Mouse (Mus musculus): ENCODE data around the gene Zfp866. TPM values are rescaled to one million over a fixed set of nuclear protein-coding genes. Genes with fewer than 3 reads are reported as not detected.
A peak's percentile ranks its signal among the peaks of the same experiment; 100 is the strongest.

Gene Zfp866
- total RNA-seq, 2 experiments from 2014 or later, result 14.4 to 16.2 TPM

DNA sequence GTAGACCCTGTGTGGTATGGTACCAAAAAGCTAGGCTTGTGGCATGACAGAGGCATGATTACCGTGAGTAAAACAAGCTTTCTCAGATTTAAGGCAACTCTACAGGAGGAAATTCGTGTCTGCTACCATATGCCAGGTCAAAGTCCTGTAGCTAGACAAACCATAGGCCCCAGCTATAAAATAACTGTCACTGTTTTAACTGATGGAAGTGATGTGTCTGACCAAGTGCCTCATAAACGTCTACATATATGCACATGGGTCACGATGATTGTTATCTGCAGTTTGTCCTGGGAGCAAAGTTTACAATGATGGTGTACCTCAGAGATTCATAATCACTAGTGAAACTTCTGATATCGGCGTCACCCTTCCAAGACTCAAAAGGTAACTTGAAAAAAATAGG lies 50.2 kb downstream of the Zfp866 start:
- DNase-seq, result no peak
- intact Hi-C loops (cut with DNase I), result no loop called here

DNA sequence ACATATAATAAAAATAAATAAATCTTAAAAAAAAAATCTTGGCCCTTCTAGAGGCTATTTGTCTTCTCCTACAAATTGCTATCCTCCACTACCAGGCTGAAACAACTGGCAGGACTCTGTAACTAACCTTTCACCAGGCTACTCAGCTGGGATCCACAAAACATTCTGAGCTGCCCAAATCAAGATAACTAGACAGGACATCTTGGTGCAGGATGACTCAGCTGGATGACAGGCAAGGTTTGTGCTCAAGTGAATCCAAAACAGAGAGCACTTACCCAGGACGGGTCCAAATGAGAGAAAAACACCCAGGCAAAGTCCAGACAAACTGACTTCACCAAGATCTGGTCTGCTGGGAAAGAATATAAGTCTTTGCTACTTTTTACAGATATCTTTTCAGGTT lies 55.5 kb downstream of the Zfp866 start:
- DNase-seq, result no peak

DNA sequence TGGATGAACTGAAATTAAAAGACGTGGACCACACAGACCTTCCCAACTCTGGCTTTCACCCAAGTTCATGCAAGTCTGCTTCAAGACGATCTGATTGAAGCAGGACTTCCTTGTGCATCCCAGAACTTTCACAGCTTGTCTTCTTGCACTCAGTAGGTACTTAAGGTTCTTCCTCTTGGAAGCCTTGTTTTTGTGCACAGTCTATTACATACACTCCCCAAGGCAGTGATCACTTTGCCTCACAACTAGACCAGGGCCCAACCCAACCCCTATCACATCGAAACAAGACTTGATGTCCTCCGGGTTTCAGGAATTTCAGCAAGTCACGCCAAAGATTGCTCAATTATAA lies 73.8 kb downstream of the Zfp866 start:
- intact Hi-C loops (cut with DNase I), result loop anchor here (2.0 kb wide), 1 partner anchor 92 kb away; the partner anchor contains the start of gene Zfp868
- DNase-seq, result no peak

More for the DNA sequence above, 55.5 kb downstream of the Zfp866 start:
- intact Hi-C loops (cut with DNase I), result no loop called here

DNA sequence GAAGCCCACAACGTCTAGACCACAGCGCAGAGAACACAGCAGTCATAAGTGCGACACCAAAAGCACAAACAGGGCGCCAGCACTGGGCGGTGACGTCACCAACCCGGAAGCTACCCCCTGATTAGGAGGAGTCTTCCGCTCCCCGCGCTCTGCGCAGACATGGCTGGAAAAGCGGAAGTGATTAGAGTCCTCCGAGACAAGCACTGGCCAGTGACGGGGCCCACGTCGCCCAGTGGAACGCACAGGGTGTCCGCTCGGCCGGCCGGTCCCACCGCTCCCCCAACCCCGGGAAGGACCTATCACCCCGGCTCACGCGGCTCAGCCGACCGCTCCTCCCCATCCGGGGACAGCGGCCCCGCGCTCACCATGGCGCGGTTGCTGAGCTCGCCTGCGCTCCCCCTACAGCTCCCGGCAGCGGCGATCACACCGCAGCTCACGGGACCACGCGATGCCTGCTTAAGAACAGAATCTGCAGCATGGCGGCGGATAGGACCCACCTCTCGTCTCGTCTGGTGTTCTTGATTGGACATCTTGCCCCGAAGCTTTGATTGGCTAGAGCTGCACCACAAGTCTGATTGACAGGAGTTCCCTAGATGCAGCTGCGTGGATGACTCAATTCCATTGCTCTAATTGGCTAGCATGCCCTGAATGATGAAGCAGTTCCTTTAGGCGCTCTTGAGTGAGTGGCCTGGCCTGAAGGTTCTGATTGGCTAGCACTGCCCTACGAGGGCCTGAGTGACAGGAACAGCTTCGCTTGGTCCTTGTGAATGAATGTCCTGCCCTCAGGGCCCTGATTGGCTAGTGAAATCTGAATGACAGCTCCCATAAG lies 74.4 kb downstream of the Zfp866 start:
- intact Hi-C loops (cut with DNase I), result loop anchor here (2.0 kb wide), 1 partner anchor 92 kb away; the partner anchor contains the start of gene Zfp868

DNA sequence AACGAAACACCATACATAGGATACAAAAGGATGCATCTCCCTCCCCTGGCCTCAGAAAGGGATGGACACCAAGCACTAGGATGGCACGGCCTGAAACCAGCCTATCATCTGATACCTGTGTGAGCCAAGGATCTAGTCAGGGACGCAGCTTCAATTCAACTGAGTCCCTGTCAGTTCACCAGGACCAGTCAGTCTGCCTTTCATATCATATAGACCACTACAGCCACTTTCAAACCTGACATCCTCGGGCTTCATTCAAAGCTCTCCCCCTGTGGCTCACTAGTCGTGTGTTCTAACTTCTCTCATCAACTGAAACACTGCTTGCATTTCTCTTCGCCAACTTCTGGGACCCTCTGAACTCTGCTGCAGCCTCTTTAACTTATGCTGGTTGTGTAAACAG lies 75.6 kb downstream of the Zfp866 start:
- no peak for DNase-seq
- intact Hi-C loops (cut with DNase I), result loop anchor here (2.0 kb wide), 1 partner anchor 61 kb away; the partner anchor contains the start of gene Zfp964

More for the DNA sequence above, 74.4 kb downstream of the Zfp866 start:
- peak; percentile 91 to 92 for DNase-seq

DNA sequence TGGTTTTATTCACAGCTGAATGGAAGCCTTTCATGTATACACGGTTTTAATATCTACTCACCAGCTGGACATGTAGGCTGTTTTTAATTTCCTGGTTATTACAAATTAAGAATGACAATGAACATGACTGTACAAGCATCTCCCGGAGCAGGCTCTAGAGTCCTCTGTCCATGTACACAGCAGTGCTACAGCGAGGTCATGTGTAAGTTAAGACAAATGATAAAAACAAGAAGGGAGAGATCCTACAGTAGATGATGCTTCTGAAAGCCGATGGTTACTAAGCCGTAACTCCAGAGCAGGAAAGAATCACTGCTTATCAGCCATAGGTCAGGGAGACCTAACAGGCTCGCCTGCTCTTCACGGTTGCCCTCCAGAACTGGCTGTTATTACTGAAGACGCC lies 77.5 kb downstream of the Zfp866 start:
- intact Hi-C loops (cut with DNase I), result no loop called here
- no peak for DNase-seq

Other genes starting within 250 kb of the Zfp866 start
- gene Zfp868, start 165.6 kb downstream of the Zfp866 start, total RNA-seq (2021), result 1 to 10 TPM; 7.7 to 9.1 TPM
- 1 to 10 TPM; 1.0 to 1.9 TPM for gene Zfp964, start 136.7 kb downstream of the Zfp866 start, total RNA-seq (2021)
- 10 to 100 TPM; 13.6 to 16.1 TPM for gene Zfp869, start 80.5 kb downstream of the Zfp866 start, total RNA-seq (2021)
- 1 to 10 TPM; 2.0 to 2.2 TPM for gene Zfp963, start 41.2 kb downstream of the Zfp866 start, total RNA-seq (2021)
- gene Gm20422, start 16.3 kb downstream of the Zfp866 start, total RNA-seq (2021), result 1 to 10 TPM in 1 of 2 experiments, not detected in 1; 1.3 TPM
- 10 to 100 TPM; 14.1 to 14.4 TPM for gene Atp13a1, start within 50 bp of the Zfp866 start, total RNA-seq (2021)
- 1 to 10 TPM; 5.4 to 5.6 TPM for gene Gmip, start 17.5 kb upstream of the Zfp866 start, total RNA-seq (2021)
- under 1 TPM; 0.16 to 0.42 TPM for gene Lpar2, start 31.3 kb upstream of the Zfp866 start, total RNA-seq (2021)
- not detected for gene Pbx4, start 41.3 kb upstream of the Zfp866 start, total RNA-seq (2021)
- gene Cilp2, start 96.5 kb upstream of the Zfp866 start, total RNA-seq (2021), result 1 to 10 TPM; 1.7 to 2.4 TPM
- not detected for gene Tssk6, start 111.0 kb upstream of the Zfp866 start, total RNA-seq (2021)
- gene Ndufa13, start 111.4 kb upstream of the Zfp866 start, total RNA-seq (2021), result 100 to 1,000 TPM; 451 to 482 TPM
- 10 to 100 TPM in 1 of 2 experiments, 1 to 10 TPM in 1; 9.1 to 12.1 TPM for gene Yjefn3, start 111.5 kb upstream of the Zfp866 start, total RNA-seq (2021)
- gene Gatad2a, start 205.2 kb upstream of the Zfp866 start, total RNA-seq (2021), result 10 to 100 TPM; 31.6 to 36.5 TPM